Mouse (Mus musculus): ENCODE measurements around the gene Wap. TPM values are rescaled to one million over a fixed set of nuclear protein-coding genes. Genes with fewer than 3 reads are reported as not detected.

Gene Wap
- total RNA-seq, 2 experiments from 2014 or later = not detected

- no peak for DNase-seq (ENCODE audit: extremely low spot score in 1 of 2, low spot score in 1 of 2)
These were observed 40.1 kb downstream of the Wap start for GRCm38 (mm10) chr11:6598191-6598889.

- no peak for DNase-seq (ENCODE audit: extremely low spot score in 1 of 2, low spot score in 1 of 2)
These were observed 40.9 kb downstream of the Wap start for GRCm38 (mm10) chr11:6597523-6597922.

GRCm38 (mm10) chr11:6596616-6597015 lies 41.8 kb downstream of the Wap start:
- DNase-seq (ENCODE audit: extremely low spot score in 1 of 2, low spot score in 1 of 2) = no peak

GRCm38 (mm10) chr11:6596205-6596604 lies 42.2 kb downstream of the Wap start:
- DNase-seq (ENCODE audit: extremely low spot score in 1 of 2, low spot score in 1 of 2) = no peak

GRCm38 (mm10) chr11:6595339-6595738 lies 43.1 kb downstream of the Wap start:
- no peak for DNase-seq (ENCODE audit: extremely low spot score in 1 of 2, low spot score in 1 of 2)

- DNase-seq (ENCODE audit: extremely low spot score in 1 of 2, low spot score in 1 of 2) = no peak
These were observed 43.6 kb downstream of the Wap start for GRCm38 (mm10) chr11:6594845-6595244.

GRCm38 (mm10) chr11:6593406-6593805 lies 45.0 kb downstream of the Wap start:
- no peak for DNase-seq (ENCODE audit: extremely low spot score in 1 of 2, low spot score in 1 of 2)

GRCm38 (mm10) chr11:6590933-6591675 lies 47.3 kb downstream of the Wap start:
- DNase-seq (ENCODE audit: extremely low spot score in 1 of 2, low spot score in 1 of 2) = no peak

- DNase-seq (ENCODE audit: extremely low spot score in 1 of 2, low spot score in 1 of 2) = no peak
These were observed 48.6 kb downstream of the Wap start for GRCm38 (mm10) chr11:6589838-6590237.

GRCm38 (mm10) chr11:6588295-6588694 lies 50.1 kb downstream of the Wap start:
- DNase-seq (ENCODE audit: extremely low spot score in 1 of 2, low spot score in 1 of 2) = no peak

GRCm38 (mm10) chr11:6587249-6587940 lies 51.0 kb downstream of the Wap start:
- no peak for DNase-seq (ENCODE audit: extremely low spot score in 1 of 2, low spot score in 1 of 2)

GRCm38 (mm10) chr11:6586660-6587059 lies 51.8 kb downstream of the Wap start:
- DNase-seq (ENCODE audit: extremely low spot score in 1 of 2, low spot score in 1 of 2) = no peak

GRCm38 (mm10) chr11:6585748-6586147 lies 52.7 kb downstream of the Wap start:
- DNase-seq (ENCODE audit: extremely low spot score in 1 of 2, low spot score in 1 of 2) = no peak

Other genes with a start within 250 kb of the Wap start
- 100 to 1,000 TPM; 165 to 189 TPM for gene Zmiz2, start 249.6 kb downstream of the Wap start, total RNA-seq (2021)
- 1,000 to 10,000 TPM; 1,673 to 1,893 TPM for gene Ppia, start 223.2 kb downstream of the Wap start, total RNA-seq (2021)
- 10 to 100 TPM; 40.9 to 42.0 TPM for gene H2afv, start 194.2 kb downstream of the Wap start, total RNA-seq (2021)
- gene Purb, start 162.7 kb downstream of the Wap start, total RNA-seq (2021) = 100 to 1,000 TPM; 253 to 270 TPM
- under 1 TPM; 0.20 to 0.47 TPM for gene Myo1g, start 117.7 kb downstream of the Wap start, total RNA-seq (2021)
- 10 to 100 TPM; 51.8 to 54.9 TPM for gene Ccm2, start 91.8 kb downstream of the Wap start, total RNA-seq (2021)
- gene Nacad, start 32.6 kb downstream of the Wap start, total RNA-seq (2021) = 10 to 100 TPM; 43.8 to 44.9 TPM
- 10 to 100 TPM; 45.0 to 53.0 TPM for gene Tbrg4, start 12.6 kb downstream of the Wap start, total RNA-seq (2021)
- gene Ramp3, start 19.9 kb upstream of the Wap start, total RNA-seq (2021) = 1 to 10 TPM; 4.7 to 7.4 TPM
- not detected for gene Gm11983, start 199.0 kb upstream of the Wap start, total RNA-seq (2021)

Data from layer of hippocampus, postnatal 25 days (tissue).